Mouse (Mus musculus) adrenal gland, postnatal 0 days (tissue): ENCODE measurements around the gene Mterf4. TPM values are rescaled to one million over a fixed set of nuclear protein-coding genes. Genes with fewer than 3 reads are reported as not detected.

ENCODE experiments used
- microRNA-seq: library from miRNA; unstranded; fragments of <30 nt; microRNA quantifications from one replicate; pipeline ENCODE4, GENCODE M21; 2016; ENCODE audit warnings: borderline replicate concordance; ENCODE audit not compliant: insufficient number of aligned reads
- polyA plus RNA-seq: library from polyadenylated mRNA; unstranded; fragments of >200 nt; fragmentation: Nextera tagmentation; extraction: Ambion mirVana; gene quantifications from 2 replicates; pipeline ENCODE4 v1.2.1, GENCODE M21; 2015

The Mterf4 gene
- 30.9 and 33.3 TPM in 2 replicates for polyA plus RNA-seq

GRCm38 (mm10) chr1:93305581-93306337, at the start of gene Mterf4:
TSS of gene Mterf4 (minus strand) at chr1:93305915.

GRCm38 (mm10) chr1:93342648-93343503, 37.2 kb upstream of the Mterf4 start, which contains the start of the genes Ppp1r7 and Pask:
TSS of gene Ppp1r7 (plus strand) at chr1:93342854.
TSS of gene Pask (minus strand) at chr1:93343482.

Small RNA genes within 50 kb of the gene (microRNA-seq; reads per million reads assigned to microRNA genes)
- gene Mir6345 (not detected), gene Mir6901 (not detected), gene Mir6902 (not detected)

Other genes starting within 250 kb of the Mterf4 start
- 34.3 and 67.0 TPM in 2 replicates for gene Kif1a, start 204.0 kb downstream of the Mterf4 start, polyA plus RNA-seq
- 9.1 and 12.7 TPM in 2 replicates for gene Agxt, start 170.7 kb downstream of the Mterf4 start, polyA plus RNA-seq
- gene 2310007B03Rik, start 145.0 kb downstream of the Mterf4 start, polyA plus RNA-seq = 0.27 and 0.28 TPM in 2 replicates
- 0.25 and 0.58 TPM in 2 replicates for gene Crocc2, start 137.2 kb downstream of the Mterf4 start, polyA plus RNA-seq
- gene Sned1, start 70.1 kb downstream of the Mterf4 start, polyA plus RNA-seq = 6.1 and 8.1 TPM in 2 replicates
- 31.6 and 46.4 TPM in 2 replicates for gene Ppp1r7, start 36.9 kb upstream of the Mterf4 start, polyA plus RNA-seq
- 3.3 and 4.2 TPM in 2 replicates for gene Pask, start 37.6 kb upstream of the Mterf4 start, polyA plus RNA-seq
- 0.19 and 0.39 TPM in 2 replicates for gene Ano7, start 68.0 kb upstream of the Mterf4 start, polyA plus RNA-seq
- gene Hdlbp, start 172.9 kb upstream of the Mterf4 start, polyA plus RNA-seq = 92.2 and 145 TPM in 2 replicates
- gene Farp2, start 206.2 kb upstream of the Mterf4 start, polyA plus RNA-seq = 3.8 and 5.1 TPM in 2 replicates